Mouse (Mus musculus): ENCODE data around the gene Hps6. TPM values are rescaled to one million over a fixed set of nuclear protein-coding genes. Genes with fewer than 3 reads are reported as not detected.

Hps6 gene
- total RNA-seq, 2 experiments from 2014 or later = 7.5 to 9.7 TPM

DNA sequence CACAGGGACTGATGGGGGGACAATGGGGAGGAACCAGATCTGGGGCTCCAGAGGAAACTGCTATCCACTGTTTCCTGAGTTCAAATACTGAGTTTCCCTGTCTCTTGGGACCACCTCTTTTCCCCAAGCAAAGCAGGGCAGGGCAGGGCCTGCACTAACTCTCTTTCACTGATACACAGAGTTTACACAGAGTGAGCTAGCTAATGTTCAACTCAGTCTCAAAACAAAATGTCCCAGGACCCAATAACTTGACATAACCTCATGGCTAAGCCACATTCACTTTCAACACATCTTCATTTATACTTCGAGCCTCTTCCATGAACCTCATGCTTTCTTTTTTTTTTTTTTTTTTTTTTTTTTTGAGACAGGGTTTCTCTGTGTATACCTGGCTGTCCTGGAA is 26.3 kb downstream of the Hps6 start:
- DNase-seq (ENCODE audit: low spot score in 2 of 2) = no peak

DNA sequence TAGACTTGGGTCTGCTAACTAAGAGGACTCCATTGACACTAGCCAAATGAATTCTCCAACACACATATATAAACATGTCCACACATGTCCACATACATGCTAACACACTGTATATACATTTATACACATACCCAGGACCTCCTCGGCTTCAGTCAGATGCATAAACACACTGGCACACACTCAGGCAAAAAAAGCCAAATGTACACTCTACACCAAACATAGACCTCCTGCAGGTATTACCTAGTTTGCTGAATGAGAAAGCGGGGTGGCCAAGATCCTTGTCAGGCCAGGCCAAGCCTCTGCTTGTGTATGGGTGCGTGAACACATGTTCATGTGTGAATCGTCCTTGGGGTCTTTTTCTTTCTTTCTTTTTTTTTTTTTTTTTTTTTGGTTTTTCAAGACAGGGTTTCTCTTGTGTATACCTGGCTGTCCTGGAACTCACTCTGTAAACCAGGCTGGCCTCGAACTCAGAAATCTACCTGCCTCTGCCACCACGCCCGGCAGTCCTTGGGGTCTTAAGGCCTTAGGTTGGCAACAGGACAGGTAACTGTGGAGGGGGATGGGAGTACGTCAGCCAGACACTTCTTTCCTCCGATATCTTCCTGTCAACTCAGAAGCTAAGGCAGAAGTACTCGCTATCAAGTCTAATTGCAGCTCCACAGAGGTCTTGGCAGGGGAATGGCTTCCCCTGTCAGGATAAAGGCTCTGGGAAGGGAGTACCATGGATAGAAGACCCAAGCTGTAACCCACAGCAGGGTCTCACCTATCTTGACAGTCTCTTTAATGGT is 27.1 kb downstream of the Hps6 start:
- DNase-seq (ENCODE audit: low spot score in 2 of 2) = no peak

DNA sequence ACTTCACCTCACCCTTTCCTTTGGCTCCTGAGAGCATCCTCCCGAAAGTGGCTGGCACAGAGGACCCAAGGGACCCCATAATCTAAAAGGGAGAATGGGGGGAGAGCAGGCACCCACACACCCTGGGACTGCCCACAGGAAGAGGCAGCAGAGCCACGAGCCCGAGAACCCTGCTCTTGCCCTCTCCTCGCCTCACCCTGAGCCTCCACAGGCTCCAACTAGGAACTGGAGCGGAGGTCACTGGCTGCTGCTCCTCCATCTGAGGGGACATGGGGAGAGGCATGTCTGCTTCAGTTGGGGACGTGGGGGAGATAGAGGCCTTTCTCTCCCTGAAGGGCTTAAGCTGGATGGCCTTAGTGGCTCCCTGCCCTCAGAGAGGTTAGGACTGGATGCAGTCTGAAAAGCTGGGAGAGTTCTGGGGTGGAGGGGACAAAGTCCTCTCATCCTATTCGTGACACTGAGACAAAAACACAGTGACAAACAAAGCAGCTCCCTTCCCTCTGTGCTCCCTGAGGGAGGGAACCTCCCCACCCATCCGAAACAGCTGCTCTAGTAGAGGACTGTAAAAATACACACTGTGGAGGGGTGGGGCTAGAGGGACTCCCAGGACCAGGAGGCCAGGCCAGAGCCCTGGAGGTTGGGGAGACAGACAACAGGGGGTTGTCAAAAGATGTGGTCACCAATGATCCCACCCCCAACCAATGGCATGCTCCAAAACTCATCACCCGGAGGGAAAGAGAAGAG is 28.6 kb downstream of the Hps6 start:
- DNase-seq (ENCODE audit: low spot score in 2 of 2) = no peak

DNA sequence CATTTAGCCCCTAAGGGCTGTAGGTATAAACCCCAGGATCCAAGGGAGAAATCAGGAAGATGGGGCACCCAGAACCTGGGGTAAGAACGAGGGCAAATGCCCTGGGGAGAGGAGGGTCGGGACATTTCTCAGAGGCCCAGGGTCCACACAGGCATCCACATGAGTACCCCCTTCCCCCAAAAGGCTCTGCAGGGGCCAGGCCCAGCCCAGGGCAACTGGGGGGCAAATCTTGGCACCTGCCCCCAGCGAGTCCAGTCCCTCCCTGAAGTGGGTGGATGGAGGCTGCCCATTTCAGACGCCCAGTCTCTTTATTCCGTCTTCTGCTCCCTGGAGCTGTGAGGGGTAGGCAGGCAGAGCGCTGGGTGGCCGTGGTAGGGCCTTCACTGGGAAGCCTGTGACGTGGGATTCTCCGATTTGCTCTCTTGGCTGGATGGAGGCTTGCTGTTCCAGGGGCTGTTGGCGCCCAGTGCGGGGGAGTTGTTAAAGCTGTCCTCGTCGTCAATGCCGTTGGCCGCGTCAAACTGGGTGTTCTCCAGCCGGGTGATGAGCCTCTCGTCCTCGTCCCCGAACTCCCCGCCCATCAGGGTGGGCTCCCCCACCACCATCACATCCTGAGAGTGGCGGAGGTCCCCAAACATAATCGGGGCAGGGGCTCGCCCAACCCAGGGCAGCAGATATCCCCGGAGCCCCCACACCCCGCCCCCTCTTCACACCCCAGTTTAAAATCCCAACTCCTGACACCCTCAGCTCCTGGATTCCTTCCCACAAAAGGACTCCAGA is 29.6 kb downstream of the Hps6 start:
- DNase-seq (ENCODE audit: low spot score in 2 of 2) = peak; percentile 64 to 68

DNA sequence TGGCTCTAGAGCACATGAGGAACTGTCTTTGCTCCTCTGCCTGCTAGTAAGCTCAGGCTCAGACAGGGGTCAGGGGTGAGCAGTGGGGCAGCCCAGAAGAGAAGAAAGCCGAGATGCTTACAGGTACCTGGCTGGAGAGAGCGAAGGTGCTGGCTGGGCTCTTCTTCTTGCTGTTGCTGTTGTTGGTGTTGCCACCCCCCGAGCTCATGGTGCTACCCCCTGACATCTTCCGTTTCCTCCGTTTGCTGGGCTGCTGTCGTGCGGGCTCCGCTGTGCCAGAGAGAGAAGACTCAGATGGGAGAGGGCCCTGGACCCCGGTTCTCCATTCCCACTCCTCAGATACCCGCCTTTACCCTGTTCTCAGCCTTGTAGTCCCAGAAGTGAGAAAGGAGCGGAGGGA is 30.6 kb downstream of the Hps6 start:
- DNase-seq (ENCODE audit: low spot score in 2 of 2) = no peak

DNA sequence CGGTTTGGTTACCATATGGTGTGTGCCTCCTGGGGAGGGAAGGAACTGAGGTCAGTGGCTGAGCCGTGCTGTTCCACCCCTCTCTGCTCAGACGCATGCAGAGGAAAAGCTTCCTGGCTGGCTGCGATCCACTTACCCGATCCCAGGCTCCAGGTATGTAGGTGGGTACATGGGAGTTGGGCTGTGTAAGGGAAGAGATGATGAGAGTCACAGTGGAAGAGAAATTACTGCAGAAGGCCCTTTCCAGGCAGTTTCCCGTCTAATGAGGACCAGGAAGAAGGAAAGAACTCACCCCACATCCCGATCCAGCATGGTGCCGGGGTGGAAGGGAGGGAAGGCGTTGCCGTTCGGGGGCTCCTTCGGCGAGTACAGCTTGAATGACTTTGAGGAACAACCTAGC is 32.7 kb downstream of the Hps6 start:
- no peak for DNase-seq (ENCODE audit: low spot score in 2 of 2)

DNA sequence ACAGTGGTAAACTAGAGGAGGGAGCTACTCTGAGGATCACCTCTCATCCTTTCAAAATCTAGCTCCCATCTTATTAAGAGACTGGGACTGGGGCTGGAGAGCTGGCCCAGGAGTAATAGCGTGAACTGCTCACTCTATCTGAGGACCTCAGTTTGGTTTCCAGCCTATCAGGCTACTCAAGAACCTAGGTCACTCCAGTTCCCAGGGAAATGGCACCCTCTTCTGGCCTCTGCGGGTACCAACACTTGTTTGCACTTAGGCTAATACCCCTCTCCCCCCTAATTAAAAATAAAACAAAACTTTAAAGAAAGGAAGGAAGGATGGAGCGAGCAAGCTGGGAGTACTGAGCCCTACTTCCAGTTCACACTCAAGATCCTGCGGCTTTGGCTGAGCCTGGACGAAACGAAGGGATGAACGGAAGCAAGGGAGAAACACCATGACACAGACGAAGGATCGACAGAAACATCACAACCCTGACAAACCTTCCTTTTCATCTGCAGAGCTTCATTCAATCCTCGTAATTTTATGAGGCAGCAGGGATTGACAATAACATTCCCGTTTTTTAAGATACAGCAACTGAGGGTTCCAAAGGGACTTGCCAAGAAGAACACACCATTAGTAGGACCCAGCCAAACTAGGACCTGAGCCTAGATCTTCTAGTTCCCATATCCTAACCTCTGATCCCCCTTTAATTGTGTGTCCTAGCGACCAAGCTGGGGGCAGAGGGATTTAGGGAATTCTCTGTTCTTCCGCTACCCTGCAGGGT is 33.4 kb downstream of the Hps6 start:
- DNase-seq (ENCODE audit: low spot score in 2 of 2) = no peak

DNA sequence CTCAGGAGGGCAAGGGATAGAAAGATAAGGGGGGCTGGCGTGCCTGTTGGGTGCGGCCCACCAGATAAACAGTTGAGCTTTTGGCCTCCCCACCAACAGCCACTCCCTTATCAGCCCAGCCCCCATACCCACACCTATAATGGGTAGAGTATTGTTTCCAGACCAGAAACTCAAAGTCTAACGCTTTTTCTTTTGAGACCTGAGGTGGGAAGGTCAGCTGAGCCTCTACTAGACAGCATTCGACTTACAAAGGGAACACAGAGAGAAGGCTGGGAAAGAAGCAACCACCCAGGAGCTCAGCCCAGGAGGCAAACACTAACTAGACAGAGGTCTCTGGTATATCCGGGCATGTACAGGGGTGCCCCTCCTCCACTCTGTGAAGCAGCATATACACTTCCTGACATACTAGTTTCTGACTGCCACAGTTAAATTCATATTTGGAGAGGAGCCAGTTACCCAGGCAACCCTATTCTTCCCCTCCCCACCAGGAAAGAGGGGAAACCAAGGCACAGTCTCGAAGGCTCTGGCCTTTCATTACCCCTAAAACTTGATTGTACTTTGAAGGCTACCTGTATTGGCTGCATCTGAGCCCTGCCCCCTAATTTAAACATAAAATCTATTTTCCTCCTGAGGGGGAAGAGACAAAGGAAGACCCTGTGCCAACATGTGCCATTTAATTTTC is 34.1 kb downstream of the Hps6 start:
- DNase-seq (ENCODE audit: low spot score in 2 of 2) = peak in 1 of 2 experiments; percentile 12

DNA sequence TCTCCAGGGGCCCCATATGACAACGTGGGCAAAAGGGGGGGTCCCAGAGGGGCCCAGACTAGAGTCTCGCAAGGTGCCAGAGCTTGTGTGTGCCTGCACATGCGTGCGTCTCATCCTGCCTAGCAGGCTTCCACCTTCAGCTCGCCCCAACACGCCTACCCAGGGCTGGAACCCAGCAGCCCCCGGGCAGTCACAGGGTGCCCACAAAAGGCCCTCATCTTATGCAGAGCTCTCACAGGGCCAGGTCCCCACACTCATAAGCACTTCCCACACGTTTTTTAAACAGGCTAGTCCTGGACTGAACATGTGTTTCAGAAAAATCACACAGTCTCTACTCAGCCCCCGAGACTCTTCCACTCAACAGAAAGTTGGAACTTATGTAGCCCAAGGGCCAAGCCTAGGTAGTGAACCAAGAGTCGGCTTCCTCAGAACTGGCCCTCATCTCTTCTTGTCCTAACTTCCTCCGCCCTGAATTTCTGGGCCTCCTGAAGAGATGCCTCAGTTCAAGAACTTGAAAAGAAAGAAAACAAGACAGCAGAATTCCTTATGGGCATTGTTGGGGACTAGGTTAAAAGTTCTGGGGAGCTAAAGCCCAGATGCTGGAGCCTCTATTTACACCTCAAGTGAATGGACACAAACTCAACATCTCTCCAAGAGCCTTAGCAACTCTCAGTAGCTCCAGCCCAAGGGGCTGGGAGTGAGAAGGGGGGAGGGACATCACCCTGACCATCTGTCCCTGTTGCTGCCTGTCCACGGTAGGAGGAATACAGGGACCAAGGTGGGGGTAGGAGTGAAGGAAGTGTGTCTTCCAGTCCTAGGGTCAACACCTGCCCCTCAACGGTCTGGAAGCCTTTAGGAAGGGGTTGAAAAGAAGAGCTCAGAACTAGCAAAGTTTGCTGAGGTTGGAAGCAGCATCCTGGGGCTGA is 34.9 kb downstream of the Hps6 start:
- DNase-seq (ENCODE audit: low spot score in 2 of 2) = no peak

DNA sequence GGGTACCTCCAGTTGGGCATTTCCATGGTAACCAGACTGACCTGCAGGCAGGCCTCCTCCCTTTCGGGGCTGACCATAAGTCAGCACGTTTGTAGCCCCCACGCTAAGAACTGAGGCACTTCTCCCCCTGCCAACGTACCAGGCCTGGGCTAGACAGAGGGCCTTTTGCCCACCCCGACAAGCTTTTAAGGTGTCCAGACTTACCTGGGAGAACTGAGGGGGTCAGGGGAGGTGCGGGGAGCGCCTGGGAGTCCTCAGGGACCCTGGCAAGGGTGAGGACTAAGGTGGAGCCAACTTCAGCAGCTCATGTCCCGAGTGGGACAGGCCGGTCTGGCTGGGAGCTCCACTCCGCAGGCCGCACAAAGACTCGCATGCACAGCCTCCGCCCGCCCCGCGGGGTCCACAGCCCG is 35.5 kb downstream of the Hps6 start:
- DNase-seq (ENCODE audit: low spot score in 2 of 2) = no peak

DNA sequence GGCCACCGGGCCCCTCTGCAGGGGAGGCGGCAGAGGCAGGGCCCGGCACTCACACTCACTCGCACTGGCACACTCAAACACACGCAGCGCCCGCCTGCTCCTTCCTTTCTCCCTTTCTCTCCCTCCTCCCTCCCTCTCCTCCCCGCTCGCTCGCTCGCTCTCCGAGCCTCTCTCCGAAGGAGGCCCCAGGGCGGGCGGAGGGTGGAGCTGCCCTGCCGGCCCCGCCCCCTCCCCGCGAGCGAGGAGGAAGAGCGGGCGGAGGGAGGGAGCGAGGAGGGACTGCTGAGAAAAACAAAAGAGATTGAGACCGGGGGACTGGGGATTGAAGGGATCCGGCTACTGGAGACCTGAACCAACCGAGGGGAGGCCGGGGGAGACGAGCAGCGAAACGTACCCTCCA is 36.2 kb downstream of the Hps6 start:
- peak; percentile 86 for DNase-seq (ENCODE audit: low spot score in 2 of 2)

DNA sequence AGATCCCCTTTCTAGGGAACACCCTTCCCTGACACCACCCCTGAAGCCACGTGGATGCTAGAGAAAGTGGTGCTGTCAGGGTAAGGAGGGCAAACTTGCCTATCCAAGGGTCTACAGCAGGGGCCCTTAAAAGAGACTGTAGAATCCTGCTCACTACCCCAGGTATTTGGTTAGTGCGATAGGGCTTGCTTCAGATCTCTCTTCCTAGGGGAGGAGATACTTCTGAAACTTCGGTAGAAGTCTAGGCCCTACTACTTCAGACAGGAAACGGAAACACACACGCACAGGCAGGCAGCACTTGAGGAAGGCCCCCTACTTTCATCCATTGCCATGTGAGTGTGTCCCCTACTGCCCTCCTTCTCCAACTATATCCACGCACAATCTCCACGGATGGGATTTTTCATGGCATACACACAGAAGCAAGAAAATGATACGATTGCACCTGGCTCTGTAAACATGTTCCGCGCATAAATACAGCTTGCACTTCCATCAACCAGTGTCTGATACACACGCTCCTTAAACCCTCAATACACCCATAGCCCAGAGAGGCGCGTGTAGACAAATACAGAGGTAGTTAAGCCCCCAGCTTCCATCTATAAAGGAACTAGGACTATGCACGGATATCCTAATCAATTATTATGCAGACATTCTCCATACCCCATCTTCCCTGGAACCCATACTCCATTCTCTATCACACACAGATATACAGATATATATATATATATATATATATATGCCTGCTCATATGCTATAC is 37.0 kb downstream of the Hps6 start:
- DNase-seq (ENCODE audit: low spot score in 2 of 2) = no peak

DNA sequence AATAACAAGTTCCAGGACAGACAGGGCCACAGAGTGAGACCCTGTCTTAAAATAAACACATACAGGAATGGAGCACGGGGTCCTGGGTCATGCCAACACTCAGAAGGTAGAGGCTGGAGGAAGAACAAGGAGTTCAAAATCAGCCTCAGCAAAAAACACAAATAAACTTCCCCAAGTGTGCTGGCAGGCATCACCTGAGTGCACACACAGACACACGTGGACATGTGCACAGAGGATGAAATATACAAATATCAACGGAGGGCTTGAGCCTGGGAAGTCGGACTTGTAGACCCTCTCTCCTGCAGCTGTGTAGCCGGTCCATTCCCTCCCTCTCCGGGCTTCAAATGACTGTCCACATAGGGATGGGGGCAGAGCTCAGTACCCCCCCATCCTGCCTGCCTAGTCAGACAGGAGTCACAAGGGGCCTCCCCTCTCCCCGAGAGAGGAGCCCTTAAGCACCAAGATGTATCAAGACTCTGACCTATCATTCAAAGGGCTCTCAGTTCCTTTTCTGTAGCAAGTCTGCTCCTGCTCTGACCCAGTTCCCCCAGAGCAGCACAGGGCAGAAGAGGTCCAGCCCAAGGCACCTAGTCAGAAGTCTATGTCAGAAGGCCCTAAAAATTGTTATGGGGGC is 38.1 kb downstream of the Hps6 start:
- DNase-seq (ENCODE audit: low spot score in 2 of 2) = peak in 1 of 2 experiments; percentile 26

DNA sequence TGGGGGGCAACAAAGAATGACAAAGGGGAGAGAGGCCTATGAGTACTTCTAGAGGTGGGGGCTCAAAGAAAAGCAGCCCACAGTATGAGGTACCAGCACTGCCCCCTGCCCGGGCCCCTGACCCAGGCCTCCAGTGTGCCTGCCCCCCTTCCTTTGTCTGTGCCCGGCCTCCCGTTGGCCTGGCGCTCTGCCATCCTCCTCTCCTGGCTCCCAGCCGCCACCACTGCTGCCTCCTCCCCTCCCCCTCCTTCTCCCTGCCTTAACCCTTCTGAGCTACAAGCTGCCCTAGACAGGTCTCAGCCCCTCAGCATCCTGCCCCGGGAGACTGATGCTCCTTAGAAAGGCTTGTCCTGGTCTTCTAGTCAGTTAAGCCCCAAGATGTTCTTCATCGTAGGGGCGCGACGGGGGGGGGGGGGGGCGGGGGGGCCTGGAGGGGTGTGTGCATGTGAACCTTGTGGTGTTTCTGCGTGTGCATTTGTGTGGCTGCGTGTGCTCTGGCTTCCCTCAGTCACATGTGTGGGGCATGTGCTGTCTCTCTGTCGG is 38.7 kb downstream of the Hps6 start:
- peak in 1 of 2 experiments; percentile 85 for DNase-seq (ENCODE audit: low spot score in 2 of 2)

DNA sequence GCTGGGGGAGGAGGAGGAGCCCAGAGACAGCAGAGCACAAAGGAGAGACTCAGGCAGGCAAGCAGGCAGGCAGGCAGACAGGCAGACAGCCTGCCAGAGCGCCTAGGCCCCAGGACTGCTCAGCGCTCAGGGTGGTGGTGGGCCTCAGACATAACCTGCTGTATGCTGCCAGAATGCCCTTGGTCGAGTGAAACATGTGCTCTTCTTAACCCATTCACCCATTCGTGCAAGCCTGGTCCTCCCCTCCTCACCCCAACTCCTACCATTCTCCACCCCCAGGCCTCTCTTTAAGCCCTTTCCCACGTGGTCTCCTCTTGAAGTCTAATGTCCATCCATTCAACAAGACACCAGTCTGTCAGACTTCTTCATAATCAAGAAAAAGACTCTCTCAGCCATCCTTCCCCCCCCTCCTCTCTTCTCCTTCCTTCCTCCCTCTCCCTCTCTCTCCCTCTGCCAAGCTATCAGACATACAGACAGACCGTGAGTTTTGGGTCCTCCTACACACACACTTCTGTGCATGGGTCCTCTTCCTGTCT is 39.2 kb downstream of the Hps6 start:
- DNase-seq (ENCODE audit: low spot score in 2 of 2) = peak in 1 of 2 experiments; percentile 74

DNA sequence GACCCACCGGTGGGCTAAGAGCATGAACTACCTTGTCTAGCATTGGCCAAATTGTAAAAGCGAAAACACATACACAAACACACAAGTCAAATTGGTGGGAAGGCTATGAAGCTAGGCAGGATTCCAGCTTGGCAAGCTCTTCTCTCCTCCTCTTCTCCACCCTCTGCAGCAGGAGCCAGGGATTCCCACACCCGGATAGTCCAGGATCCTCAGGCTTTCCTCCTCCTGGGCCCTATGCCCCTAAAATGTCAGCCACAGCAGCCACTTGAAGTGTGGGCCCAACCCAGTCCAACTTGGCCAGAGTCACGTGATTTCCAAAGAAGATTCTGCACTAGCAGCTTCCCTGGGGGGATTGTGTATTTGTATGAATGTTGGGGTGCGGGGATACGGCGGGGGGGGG is 40.1 kb downstream of the Hps6 start:
- peak in 1 of 2 experiments; percentile 46 for DNase-seq (ENCODE audit: low spot score in 2 of 2)

DNA sequence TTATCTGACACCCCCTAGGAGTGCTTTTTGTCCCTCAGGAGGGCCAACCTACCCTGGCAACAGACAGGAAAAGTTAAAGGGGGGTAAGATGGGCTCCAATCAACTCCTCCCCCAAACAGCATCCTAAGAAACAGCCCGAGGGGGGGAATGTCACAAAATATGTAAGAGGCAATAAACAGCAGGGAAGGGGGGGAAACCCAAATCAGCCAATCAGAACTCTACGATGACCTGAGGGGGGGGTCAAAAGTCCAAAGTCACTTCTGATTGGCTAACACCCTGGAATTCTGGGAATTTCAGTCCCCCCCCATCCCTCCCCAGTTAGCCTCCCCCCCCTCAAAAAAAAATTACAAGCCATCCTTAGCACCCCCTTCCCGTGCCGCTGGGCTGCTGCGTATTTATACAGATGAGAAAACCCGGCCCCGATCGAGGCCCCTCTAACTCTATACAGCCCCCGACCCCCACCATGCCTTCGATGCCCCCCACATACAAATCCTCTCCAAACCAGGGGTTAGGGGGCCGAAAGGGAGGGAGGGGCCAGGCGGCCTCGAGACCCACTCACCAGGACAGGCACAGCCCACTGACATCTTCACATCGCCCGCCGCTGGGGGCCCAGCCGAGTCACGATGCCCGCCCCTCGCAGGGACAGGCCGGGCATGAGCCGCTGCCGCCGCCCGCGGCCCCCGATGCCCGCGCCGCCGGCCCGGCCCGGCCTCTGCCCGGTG is 41.1 kb downstream of the Hps6 start, which contains the start of gene Pprc1:
Gene Pprc1 (plus strand): TSS at position 616 of the 722 bp plus-strand sequence.
- peak in 1 of 2 experiments; percentile 48 for DNase-seq (ENCODE audit: low spot score in 2 of 2)

Measured in layer of hippocampus, adult 18-20 months (tissue).